Comparison of ENCODE assay signal across 11 mouse cellular contexts in the genomic region with DNA sequence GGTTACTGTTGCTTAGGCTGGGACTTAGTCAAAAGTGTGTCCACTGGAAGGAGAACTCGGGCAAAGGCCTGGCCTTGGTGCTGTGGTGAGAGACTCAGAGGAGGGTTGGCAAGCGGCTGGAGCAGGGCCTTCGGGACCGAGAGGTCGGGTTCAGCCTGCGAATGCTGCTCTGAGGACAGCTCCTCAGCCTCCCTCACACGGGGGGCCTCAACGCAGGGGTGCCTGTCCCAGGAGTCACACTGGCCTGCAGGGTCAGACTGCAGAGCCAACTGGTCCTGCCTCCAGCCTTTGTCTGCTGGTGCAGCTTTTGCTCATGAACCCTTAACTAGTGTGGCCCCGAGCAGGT. TPM values are rescaled to one million over a fixed set of nuclear protein-coding genes. Genes with fewer than 3 reads are reported as not detected.
DNase-seq lines count a peak whose midpoint lies in the region; ATAC-seq and TF ChIP-seq lines count a peak whose summit lies in the region.
"Had no signal": no experiment of that assay in that cellular context is flagged by ENCODE, and none has a peak within 500 bp of the region (broad histone marks: within the 10 kb centered on the region; RNA-seq: fewer than 3 reads in every experiment).

No protein-coding gene starts in this region.

- H3K9me3 ChIP-seq in kidney, embryonic 15.5 days (replicated peaks): no peaks in the 10 kb centered on the region
- H3K9me3 ChIP-seq in intestine, embryonic 14.5 days (ENCODE audit: control insufficient read depth, low read length): no peaks in the 10 kb centered on the region
- H3K9me3 ChIP-seq: liver, embryonic 13.5 days; midbrain, embryonic 15.5 days had no signal

- no peak overlapping the region for H3K4me2 ChIP-seq in kidney, embryonic 15.5 days
- H3K4me2 ChIP-seq in intestine, embryonic 14.5 days (ENCODE audit: low read length): no peak overlapping the region
- H3K4me2 ChIP-seq: liver, embryonic 13.5 days; midbrain, embryonic 15.5 days had no signal

- peak overlapping the region; percentile 49; the same call in 1 of the 2 replicates for H3K27ac ChIP-seq in kidney, embryonic 15.5 days
- peak overlapping the region; percentile 51 for H3K27ac ChIP-seq in intestine, embryonic 14.5 days (ENCODE audit: low read depth)
- H3K27ac ChIP-seq: liver, embryonic 13.5 days; midbrain, embryonic 15.5 days had no signal

- peaks cover 98% of the 10 kb centered on the region for H3K79me2 ChIP-seq in C2C12 (ENCODE audit: control insufficient read depth, insufficient read depth)

- no peak overlapping the region for H3K4me3 ChIP-seq in kidney, embryonic 15.5 days (replicated peaks)
- no peak overlapping the region for H3K4me3 ChIP-seq in C2C12 (ENCODE audit: insufficient read depth, poor library complexity, severe bottlenecking)
- no peak overlapping the region for H3K4me3 ChIP-seq in intestine, embryonic 14.5 days (ENCODE audit: low read depth, low read length)
- H3K4me3 ChIP-seq: liver, embryonic 13.5 days; midbrain, embryonic 15.5 days had no signal

- peak; percentile 91 for DNase-seq in heart, adult 11 months
- DNase-seq in heart, adult 9 months (ENCODE audit: low spot score in 2 of 2): no peak
- no peak for DNase-seq in kidney, adult 8-10 months
- DNase-seq in intestine, embryonic 14.5 days (ENCODE audit: low spot score): no peak
- DNase-seq in ovary, adult 18-20 months (ENCODE audit: low spot score): no peak
- DNase-seq in embryo, embryonic 10 days (ENCODE audit: low spot score): no peak
- DNase-seq: liver, embryonic 13.5 days; right cerebral cortex, adult 18-20 months had no signal

- ATAC-seq in kidney, embryonic 15.5 days (replicated peaks; ENCODE audit: low FRiP score): 0 out of 2 replicates have a peak, but pooled peaks have one; percentile 33
- no peak for ATAC-seq in intestine, embryonic 14.5 days (replicated peaks; ENCODE audit: low FRiP score, low TSS enrichment, low read depth)
- ATAC-seq: midbrain, embryonic 15.5 days had no signal

- peaks cover 70% of the 10 kb centered on the region for H3K79me3 ChIP-seq in C2C12 (ENCODE audit: low read depth)

- peak overlapping the region; percentile 7 for H3ac ChIP-seq in C2C12 (ENCODE audit: control insufficient read depth, insufficient read length, low read depth)

- TF ChIP-seq CTCF in C2C12 (IDR thresholded peaks at IDR 0.05; ENCODE audit: control insufficient read depth, insufficient read depth, insufficient read length): no peak

- H3K4me1 ChIP-seq in kidney, embryonic 15.5 days: peaks cover 74% of the 10 kb centered on the region
- H3K4me1 ChIP-seq in intestine, embryonic 14.5 days (replicated peaks; ENCODE audit: control insufficient read depth, insufficient read depth, low read length): peaks cover 36% of the 10 kb centered on the region

- no peak overlapping the region for H3K9ac ChIP-seq in kidney, embryonic 15.5 days
- H3K9ac ChIP-seq in intestine, embryonic 14.5 days (ENCODE audit: low read length): no peak overlapping the region
- H3K9ac ChIP-seq: liver, embryonic 13.5 days; midbrain, embryonic 15.5 days had no signal

- 24% methylated on average over 9 of the region's 9 CpGs for WGBS in kidney, embryonic 15.5 days
- WGBS in intestine, embryonic 14.5 days: 52% methylated on average over 9 of the region's 9 CpGs

- no peaks in the 10 kb centered on the region for H3K27me3 ChIP-seq in kidney, embryonic 15.5 days
- no peaks in the 10 kb centered on the region for H3K27me3 ChIP-seq in C2C12 (ENCODE audit: control insufficient read depth, insufficient read depth, insufficient read length)
- H3K27me3 ChIP-seq in intestine, embryonic 14.5 days (replicated peaks; ENCODE audit: control insufficient read depth, insufficient read depth, low read length): no peaks in the 10 kb centered on the region
- H3K27me3 ChIP-seq: liver, embryonic 13.5 days; midbrain, embryonic 15.5 days had no signal

- H3K36me3 ChIP-seq in kidney, embryonic 15.5 days: no peaks in the 10 kb centered on the region
- no peaks in the 10 kb centered on the region for H3K36me3 ChIP-seq in C2C12 (ENCODE audit: control insufficient read depth, insufficient read depth)
- no peaks in the 10 kb centered on the region for H3K36me3 ChIP-seq in intestine, embryonic 14.5 days (ENCODE audit: control insufficient read depth, insufficient read depth, low read length)
- H3K36me3 ChIP-seq: liver, embryonic 13.5 days; midbrain, embryonic 15.5 days had no signal

TF ChIP-seq in C2C12, 6 proteins besides CTCF, POLR2A, EP300 and RAD21:
- TF ChIP-seq MYOG (IDR thresholded peaks at IDR 0.05; ENCODE audit: control insufficient read depth, extremely low read depth, insufficient read length): no peak
- TF ChIP-seq MAX (IDR thresholded peaks at IDR 0.05): no peak
- no peak for TF ChIP-seq CEBPB (IDR thresholded peaks at IDR 0.05; ENCODE audit: low read depth)
- TF ChIP-seq FOSL1 (IDR thresholded peaks at IDR 0.05; ENCODE audit: insufficient read depth, low read length, poor library complexity, severe bottlenecking): no peak
- no peak for TF ChIP-seq MYOD1 (IDR thresholded peaks at IDR 0.05; ENCODE audit: control insufficient read depth, insufficient read length, low read depth)
- no peak for TF ChIP-seq USF1 (IDR thresholded peaks at IDR 0.05; ENCODE audit: low read depth)

RNA-seq across cellular contexts. Expression of a gene that starts 57.2 kb away (rescaled TPM):
- polyA plus RNA-seq in kidney, embryonic 15.5 days (2015; fragmentation: Nextera tagmentation; extraction: Ambion mirVana): 141 and 143 TPM in 2 replicates
- polyA plus RNA-seq in C2C12 (2012; fragmentation: generic; extraction: Trizol): 35.5 TPM
- 153 and 170 TPM in 2 replicates for polyA plus RNA-seq in intestine, embryonic 14.5 days (2014; fragmentation: Nextera tagmentation; extraction: Ambion mirVana)
